Mouse (Mus musculus) limb, embryonic 13.5 days (tissue): ENCODE measurements around the gene Olfr652. TPM values are rescaled to one million over a fixed set of nuclear protein-coding genes. Genes with fewer than 3 reads are reported as not detected.

Experiments
- polyA plus RNA-seq: library from polyadenylated mRNA; unstranded; fragments of >200 nt; fragmentation: Nextera tagmentation; extraction: Ambion mirVana; gene quantifications from 2 replicates; pipeline ENCODE4 v1.2.1, GENCODE M21; 2015

Olfr652 gene
- polyA plus RNA-seq, 1 experiment from 2014 or later, result not detected

Other genes starting within 250 kb of the Olfr652 start
- 6.1 and 7.1 TPM in 2 replicates for gene Trim12a, start 245.4 kb upstream of the Olfr652 start, polyA plus RNA-seq
- gene Trim34b, start 231.4 kb upstream of the Olfr652 start, polyA plus RNA-seq, result 0.17 TPM in 1 of 2 replicates, not detected in the other
- gene Trim12c, start 207.5 kb upstream of the Olfr652 start, polyA plus RNA-seq, result 2.4 and 2.7 TPM in 2 replicates
- 0.05 TPM in 1 of 2 replicates, not detected in the other for gene Trim30b, start 191.0 kb upstream of the Olfr652 start, polyA plus RNA-seq
- 0.22 TPM in 1 of 2 replicates, not detected in the other for gene Trim30c, start 160.1 kb upstream of the Olfr652 start, polyA plus RNA-seq
- gene Trim30a, start 95.7 kb upstream of the Olfr652 start, polyA plus RNA-seq, result 1.0 and 1.2 TPM in 2 replicates
- gene Trim30d, start 53.1 kb upstream of the Olfr652 start, polyA plus RNA-seq, result 0.31 and 0.36 TPM in 2 replicates
- not detected in 2 replicates for gene Olfr651, start 10.8 kb upstream of the Olfr652 start, polyA plus RNA-seq
- not detected in 2 replicates for gene Olfr653, start 16.4 kb downstream of the Olfr652 start, polyA plus RNA-seq
- not detected in 2 replicates for gene Olfr654, start 26.1 kb downstream of the Olfr652 start, polyA plus RNA-seq
- gene Olfr655, start 40.9 kb downstream of the Olfr652 start, polyA plus RNA-seq, result not detected in 2 replicates
- not detected in 2 replicates for gene Olfr656, start 53.1 kb downstream of the Olfr652 start, polyA plus RNA-seq
- not detected in 2 replicates for gene Olfr657, start 63.9 kb downstream of the Olfr652 start, polyA plus RNA-seq
- not detected in 2 replicates for gene Olfr658, start 86.4 kb downstream of the Olfr652 start, polyA plus RNA-seq
- gene Olfr659, start 105.9 kb downstream of the Olfr652 start, polyA plus RNA-seq, result not detected in 2 replicates
- not detected in 2 replicates for gene Olfr661, start 125.6 kb downstream of the Olfr652 start, polyA plus RNA-seq
- not detected in 2 replicates for gene Usp17le, start 216.6 kb downstream of the Olfr652 start, polyA plus RNA-seq